Mouse (Mus musculus) G1E-ER4 (cell line): ENCODE results near the gene Trmt10c. TPM values are rescaled to one million over a fixed set of nuclear protein-coding genes. Genes with fewer than 3 reads are reported as not detected.

Source experiments
- GATA1 ChIP-seq: IDR thresholded peaks from one replicate; pipeline ENCODE4 v1.8.0; 2012; ENCODE audit warnings: low read length, inconsistent platforms
- polyA plus RNA-seq: library from polyadenylated mRNA; stranded (reverse); fragments of >175 nt; gene quantifications from 2 replicates; pipeline ENCODE4 v1.2.3, GENCODE M21; 2012

Trmt10c gene
- polyA plus RNA-seq, 1 experiment: 14.2 TPM

- TF ChIP-seq GATA1: no peak
Measured at GRCm38 (mm10) chr16:56006798-56007197, 30.8 kb downstream of the Trmt10c start.

DNA sequence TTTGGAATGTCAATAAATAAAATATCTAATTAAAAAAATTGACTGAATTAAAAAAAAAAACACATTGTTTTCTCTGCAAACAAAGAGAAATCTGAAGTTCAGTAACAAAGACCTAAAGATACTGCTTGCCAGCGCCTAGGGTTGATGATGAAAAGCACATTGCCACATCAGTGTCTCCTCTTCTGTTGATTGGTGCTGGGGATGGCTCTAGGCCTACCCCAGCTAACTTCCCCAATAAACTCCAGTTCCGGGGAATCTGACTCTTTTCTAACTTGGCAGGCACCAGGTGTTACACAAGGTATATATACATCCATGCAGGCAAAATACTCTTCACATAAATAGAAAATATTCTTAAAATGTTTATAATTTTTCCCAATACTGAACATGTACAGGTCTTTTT is 43.4 kb downstream of the Trmt10c start:
- no peak for TF ChIP-seq GATA1

- TF ChIP-seq GATA1: no peak
Measured at GRCm38 (mm10) chr16:55990311-55990710, 47.3 kb downstream of the Trmt10c start.

DNA sequence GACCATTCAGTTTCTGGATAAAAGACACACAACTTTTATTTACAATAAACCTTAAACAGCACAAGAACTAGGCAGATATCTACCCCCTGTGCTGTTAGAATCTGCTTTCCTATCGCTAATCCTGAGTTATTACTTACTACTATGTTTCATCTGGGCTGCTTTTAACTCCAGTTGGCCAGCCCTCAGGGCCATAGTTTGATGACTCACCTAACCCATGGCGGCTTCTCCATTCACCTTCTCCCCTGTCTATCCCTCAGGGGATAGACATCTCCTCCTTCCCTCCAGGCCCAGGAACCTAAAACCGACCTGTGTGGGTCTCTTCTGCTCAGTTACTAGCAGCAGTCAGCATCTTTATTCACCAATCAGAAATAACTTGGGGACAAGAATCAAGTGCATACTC is 51.6 kb downstream of the Trmt10c start:
- no peak for TF ChIP-seq GATA1

Other genes starting within 250 kb of the Trmt10c start
- gene Nfkbiz, start 198.9 kb downstream of the Trmt10c start, polyA plus RNA-seq: 0.32 and 0.41 TPM in 2 replicates
- gene Nxpe3, start 142.5 kb downstream of the Trmt10c start, polyA plus RNA-seq: 0.30 and 0.36 TPM in 2 replicates
- 4.9 and 8.0 TPM in 2 replicates for gene Cep97, start 103.0 kb downstream of the Trmt10c start, polyA plus RNA-seq
- 47.2 and 97.6 TPM in 2 replicates for gene Rpl24, start 71.5 kb downstream of the Trmt10c start, polyA plus RNA-seq
- gene Zbtb11, start 63.9 kb downstream of the Trmt10c start, polyA plus RNA-seq: 3.8 and 5.3 TPM in 2 replicates
- gene Pcnp, start 8.1 kb downstream of the Trmt10c start, polyA plus RNA-seq: 47.3 and 79.0 TPM in 2 replicates
- gene Senp7, start 10.5 kb upstream of the Trmt10c start, polyA plus RNA-seq: 21.8 and 31.5 TPM in 2 replicates
- not detected in 2 replicates for gene Impg2, start 166.5 kb upstream of the Trmt10c start, polyA plus RNA-seq